Mouse (Mus musculus): ENCODE measurements around the gene Btbd35f12.
"Not testable (repeated sequence)": the region's sequence is repeated elsewhere in the genome, so short reads cannot be mapped to it uniquely, and the experiment has no call there.

The Btbd35f12 gene

DNA sequence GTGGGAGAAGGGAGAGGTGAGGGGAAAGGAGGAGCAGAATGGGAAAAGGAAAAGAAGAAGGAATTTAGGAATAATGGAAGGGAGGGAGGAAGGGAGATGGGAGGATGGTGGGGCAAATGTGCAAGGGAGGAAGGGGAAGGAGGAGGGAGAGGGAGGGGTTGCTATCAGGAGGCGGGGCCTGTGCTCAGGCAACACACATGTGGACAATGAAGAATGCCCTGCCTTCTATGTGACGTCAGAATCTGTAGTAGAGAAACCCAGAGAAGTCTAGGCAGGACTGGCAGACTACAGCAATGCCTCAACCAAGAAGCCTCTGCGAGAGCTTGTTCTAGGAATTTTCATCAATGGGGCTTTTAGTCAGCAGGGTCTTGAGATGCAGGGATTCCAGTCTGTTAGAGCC is at the start of gene Btbd35f12:
Btbd35f12 (plus strand) TSS at position 301 of the 400 bp plus-strand sequence.
- not testable (repeated sequence) for DNase-seq

- DNase-seq: not testable (repeated sequence)
Observed at GRCm38 (mm10) chrX:33353254-33353653, 40.1 kb downstream of the Btbd35f12 start.

Measured in thymus, postnatal 4 days (tissue).